Mouse (Mus musculus): ENCODE data around the gene Stip1. TPM values are rescaled to one million over a fixed set of nuclear protein-coding genes. Genes with fewer than 3 reads are reported as not detected.
"Not testable (repeated sequence)": the region's sequence is repeated elsewhere in the genome, so short reads cannot be mapped to it uniquely, and the experiment has no call there.

Stip1 gene
- polyA plus RNA-seq, 1 experiment from 2014 or later: 214 TPM

- H3K4me1 ChIP-seq (ENCODE audit: control insufficient read depth, insufficient read depth, low read depth, low read length): peaks cover 19% of the 10 kb centered on the region
- not testable (repeated sequence) for H3K4me2 ChIP-seq (ENCODE audit: low read length); H3K27ac ChIP-seq (ENCODE audit: low read depth, low read length); H3K27me3 ChIP-seq (replicated peaks; ENCODE audit: control insufficient read depth, insufficient read depth, low read length); H3K36me3 ChIP-seq (ENCODE audit: control insufficient read depth, insufficient read depth, low read length); ATAC-seq; H3K9ac ChIP-seq (ENCODE audit: low read depth, low read length); H3K9me3 ChIP-seq (ENCODE audit: control insufficient read depth, low read length); H3K4me3 ChIP-seq (ENCODE audit: low read length)
- WGBS: 84% methylated on average over 11 of the region's 11 CpGs
Observed at GRCm38 (mm10) chr19:7075336-7075735, 35.6 kb upstream of the Stip1 start.

DNA sequence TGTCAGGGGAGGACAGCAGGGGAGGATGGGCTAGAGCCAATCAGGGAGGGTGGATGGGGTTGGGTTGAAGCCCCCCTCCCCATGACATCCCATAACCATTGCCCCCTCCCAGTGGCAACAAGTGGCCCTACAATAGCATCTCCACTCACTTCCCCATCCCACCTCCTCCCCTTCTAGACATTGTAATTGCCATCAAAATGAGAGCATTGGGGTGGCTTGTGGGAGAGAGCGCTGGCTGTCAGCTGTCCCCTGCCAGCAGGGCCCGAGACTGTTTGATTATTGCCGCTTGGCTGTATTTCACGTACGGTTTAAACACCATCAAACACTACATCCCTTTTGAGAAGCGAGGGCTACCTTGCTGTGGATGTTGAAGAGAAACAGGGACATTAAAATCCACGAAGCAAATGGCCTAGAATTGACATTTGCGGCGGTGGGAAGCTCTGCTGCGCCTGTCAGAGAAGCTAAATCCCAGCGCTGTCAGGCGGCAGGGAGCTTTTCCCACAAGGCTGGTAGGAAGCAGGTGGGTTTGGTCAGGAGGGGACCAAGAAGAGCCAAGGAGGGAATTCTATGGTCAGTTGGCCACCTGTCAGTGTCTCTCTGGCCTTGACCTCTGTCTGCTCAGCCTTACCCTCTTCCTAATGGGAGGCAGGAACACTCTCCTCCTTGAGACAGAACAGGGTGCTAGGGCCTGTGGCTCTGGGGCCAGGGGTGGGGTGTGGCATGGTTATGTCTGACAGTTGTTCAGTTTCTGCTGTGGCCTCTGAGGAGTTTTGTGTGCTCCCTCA is 34.4 kb upstream of the Stip1 start:
- H3K4me3 ChIP-seq (ENCODE audit: low read length): no peak overlapping the region
- H3K27ac ChIP-seq (ENCODE audit: low read depth, low read length): no peak overlapping the region
- H3K4me2 ChIP-seq (ENCODE audit: low read length): no peak overlapping the region
- H3K4me1 ChIP-seq (ENCODE audit: control insufficient read depth, insufficient read depth, low read depth, low read length): peaks cover 23% of the 10 kb centered on the region
- ATAC-seq: no peak
- H3K9me3 ChIP-seq (ENCODE audit: control insufficient read depth, low read length): no peaks in the 10 kb centered on the region
- no peaks in the 10 kb centered on the region for H3K36me3 ChIP-seq (ENCODE audit: control insufficient read depth, insufficient read depth, low read length)
- 36% methylated on average over 12 of the region's 12 CpGs for WGBS
- H3K27me3 ChIP-seq (replicated peaks; ENCODE audit: control insufficient read depth, insufficient read depth, low read length): no peaks in the 10 kb centered on the region
- peak overlapping the region; percentile 19; the same call in 1 of the 2 replicates for H3K9ac ChIP-seq (ENCODE audit: low read depth, low read length)

- Histone ChIP-seq H3K27me3 (replicated peaks; ENCODE audit: control insufficient read depth, insufficient read depth, low read length) (no peaks in the 10 kb centered on the region), H3K9ac (ENCODE audit: low read depth, low read length) (no peak overlapping the region), H3K27ac (ENCODE audit: low read depth, low read length) (no peak overlapping the region), H3K4me3 (ENCODE audit: low read length) (no peak overlapping the region), H3K9me3 (ENCODE audit: control insufficient read depth, low read length) (no peaks in the 10 kb centered on the region), H3K36me3 (ENCODE audit: control insufficient read depth, insufficient read depth, low read length) (no peaks in the 10 kb centered on the region), H3K4me1 (ENCODE audit: control insufficient read depth, insufficient read depth, low read depth, low read length) (peaks cover 39% of the 10 kb centered on the region), H3K4me2 (ENCODE audit: low read length) (no peak overlapping the region)
- 48% methylated on average over 6 of the region's 6 CpGs for WGBS
- ATAC-seq: no peak
Observed at GRCm38 (mm10) chr19:7072221-7072620, 32.5 kb upstream of the Stip1 start.

- Histone ChIP-seq H3K27me3 (replicated peaks; ENCODE audit: control insufficient read depth, insufficient read depth, low read length) (no peaks in the 10 kb centered on the region), H3K36me3 (ENCODE audit: control insufficient read depth, insufficient read depth, low read length) (no peaks in the 10 kb centered on the region), H3K4me2 (ENCODE audit: low read length) (peak overlapping the region; percentile 36; the same call in 1 of the 2 replicates), H3K4me3 (ENCODE audit: low read length) (no peak overlapping the region), H3K4me1 (ENCODE audit: control insufficient read depth, insufficient read depth, low read depth, low read length) (peaks cover 52% of the 10 kb centered on the region), H3K27ac (ENCODE audit: low read depth, low read length) (no peak overlapping the region), H3K9me3 (ENCODE audit: control insufficient read depth, low read length) (no peaks in the 10 kb centered on the region), H3K9ac (ENCODE audit: low read depth, low read length) (no peak overlapping the region)
- 12% methylated on average over 4 of the region's 4 CpGs for WGBS
- ATAC-seq: no peak
Observed at GRCm38 (mm10) chr19:7070775-7071174, 31.0 kb upstream of the Stip1 start.

- Histone ChIP-seq H3K4me1 (ENCODE audit: control insufficient read depth, insufficient read depth, low read depth, low read length) (peaks cover 52% of the 10 kb centered on the region), H3K4me3 (ENCODE audit: low read length) (no peak overlapping the region), H3K36me3 (ENCODE audit: control insufficient read depth, insufficient read depth, low read length) (no peaks in the 10 kb centered on the region), H3K9me3 (ENCODE audit: control insufficient read depth, low read length) (no peaks in the 10 kb centered on the region), H3K9ac (ENCODE audit: low read depth, low read length) (0 out of 2 replicates have a peak overlapping the region, but pooled peaks have one; percentile 13), H3K4me2 (ENCODE audit: low read length) (peak overlapping the region; percentile 36), H3K27me3 (replicated peaks; ENCODE audit: control insufficient read depth, insufficient read depth, low read length) (no peaks in the 10 kb centered on the region), H3K27ac (ENCODE audit: low read depth, low read length) (no peak overlapping the region)
- no peak for ATAC-seq
- 6% methylated on average over 31 of the region's 35 CpGs for WGBS
Observed at GRCm38 (mm10) chr19:7069781-7070763, 30.3 kb upstream of the Stip1 start.

GRCm38 (mm10) chr19:7068661-7069531 is 29.1 kb upstream of the Stip1 start:
- WGBS: 23% methylated on average over 11 of the region's 11 CpGs
- Histone ChIP-seq H3K9ac (ENCODE audit: low read depth, low read length) (peak overlapping the region; percentile 14; the same call in 1 of the 2 replicates), H3K4me1 (ENCODE audit: control insufficient read depth, insufficient read depth, low read depth, low read length) (peaks cover 49% of the 10 kb centered on the region), H3K4me3 (ENCODE audit: low read length) (no peak overlapping the region), H3K9me3 (ENCODE audit: control insufficient read depth, low read length) (no peaks in the 10 kb centered on the region), H3K4me2 (ENCODE audit: low read length) (peak overlapping the region; percentile 40), H3K36me3 (ENCODE audit: control insufficient read depth, insufficient read depth, low read length) (no peaks in the 10 kb centered on the region), H3K27me3 (replicated peaks; ENCODE audit: control insufficient read depth, insufficient read depth, low read length) (no peaks in the 10 kb centered on the region), H3K27ac (ENCODE audit: low read depth, low read length) (peak overlapping the region; percentile 32; the same call in 1 of the 2 replicates)
- no peak for ATAC-seq

GRCm38 (mm10) chr19:7068136-7068535 is 28.4 kb upstream of the Stip1 start:
- H3K27me3 ChIP-seq (replicated peaks; ENCODE audit: control insufficient read depth, insufficient read depth, low read length): no peaks in the 10 kb centered on the region
- no peaks in the 10 kb centered on the region for H3K9me3 ChIP-seq (ENCODE audit: control insufficient read depth, low read length)
- H3K27ac ChIP-seq (ENCODE audit: low read depth, low read length): no peak overlapping the region
- no peak overlapping the region for H3K9ac ChIP-seq (ENCODE audit: low read depth, low read length)
- WGBS: 2% methylated on average over 14 of the region's 14 CpGs
- H3K4me3 ChIP-seq (ENCODE audit: low read length): no peak overlapping the region
- peaks cover 47% of the 10 kb centered on the region for H3K4me1 ChIP-seq (ENCODE audit: control insufficient read depth, insufficient read depth, low read depth, low read length)
- no peaks in the 10 kb centered on the region for H3K36me3 ChIP-seq (ENCODE audit: control insufficient read depth, insufficient read depth, low read length)
- H3K4me2 ChIP-seq (ENCODE audit: low read length): peak overlapping the region; percentile 40
- ATAC-seq: peak; percentile 18; the same call in 1 of the 2 replicates

- Histone ChIP-seq H3K4me1 (ENCODE audit: control insufficient read depth, insufficient read depth, low read depth, low read length) (peaks cover 47% of the 10 kb centered on the region), H3K27me3 (replicated peaks; ENCODE audit: control insufficient read depth, insufficient read depth, low read length) (no peaks in the 10 kb centered on the region), H3K9me3 (ENCODE audit: control insufficient read depth, low read length) (no peaks in the 10 kb centered on the region), H3K36me3 (ENCODE audit: control insufficient read depth, insufficient read depth, low read length) (no peaks in the 10 kb centered on the region), H3K9ac (ENCODE audit: low read depth, low read length) (no peak overlapping the region), H3K4me2 (ENCODE audit: low read length) (no peak overlapping the region), H3K27ac (ENCODE audit: low read depth, low read length) (no peak overlapping the region), H3K4me3 (ENCODE audit: low read length) (no peak overlapping the region)
- no peak for ATAC-seq
- 46% methylated on average over 20 of the region's 20 CpGs for WGBS
Observed at GRCm38 (mm10) chr19:7067344-7068050, 27.7 kb upstream of the Stip1 start.

Data from hindbrain, embryonic 16.5 days (tissue).